Mouse (Mus musculus): ENCODE measurements around the gene Larp4.
A peak's percentile ranks its signal among the peaks of the same experiment; 100 is the strongest.

Larp4 gene

DNA sequence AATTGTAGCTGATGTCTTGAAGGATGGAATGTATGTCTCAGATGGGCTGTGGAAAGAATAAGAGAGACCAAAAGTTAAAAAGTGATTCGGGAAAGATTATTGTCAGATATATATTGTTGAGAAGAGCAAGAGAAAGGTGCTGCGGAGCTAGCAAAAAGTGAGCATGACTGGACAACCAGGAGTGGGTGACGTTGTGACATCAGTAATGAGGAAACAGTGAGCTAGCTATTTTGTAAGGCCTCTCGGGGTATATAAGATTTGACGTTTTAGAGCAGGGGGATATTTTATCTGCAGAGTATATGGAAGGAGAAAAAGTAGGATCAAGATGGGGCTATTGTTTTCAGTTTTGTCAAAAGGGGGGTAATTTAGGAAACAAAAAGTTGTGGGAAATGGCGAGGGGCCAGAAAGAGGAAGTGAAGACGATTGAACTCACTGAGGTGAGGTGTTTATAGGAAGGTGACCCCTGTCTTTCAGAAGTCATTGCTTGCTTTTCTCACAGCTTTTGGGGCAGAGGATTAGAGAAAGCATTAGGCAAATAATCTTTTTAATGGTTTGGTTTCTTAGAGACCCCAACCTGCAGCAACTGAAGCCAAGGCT, 34.9 kb downstream of the Larp4 start:
- DNase-seq (ENCODE audit: low read depth, low spot score): no peak

DNA sequence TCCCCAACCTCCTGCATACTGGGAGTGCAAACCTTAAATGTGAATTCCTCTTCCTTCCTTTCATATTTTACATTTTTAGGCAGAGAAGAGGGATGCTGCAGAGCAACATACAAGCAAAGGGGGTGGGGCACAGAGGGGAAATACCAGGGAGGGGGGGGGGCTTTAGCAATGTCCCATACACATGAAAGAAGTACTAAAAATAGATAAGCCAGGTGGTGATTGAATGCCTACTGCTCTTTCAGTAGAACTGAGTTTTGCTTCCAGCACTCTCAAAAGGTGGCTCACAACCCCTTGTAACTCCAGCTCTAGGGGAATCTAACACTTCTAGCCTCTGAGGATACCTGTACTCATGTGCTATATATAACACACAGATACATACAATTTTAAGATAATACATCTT, 36.3 kb downstream of the Larp4 start:
- DNase-seq (ENCODE audit: low read depth, low spot score): no peak

GRCm38 (mm10) chr15:100018280-100018899, 48.5 kb downstream of the Larp4 start:
- no peak for DNase-seq (ENCODE audit: low read depth, low spot score)

GRCm38 (mm10) chr15:100021175-100021574, 51.3 kb downstream of the Larp4 start:
- no peak for DNase-seq (ENCODE audit: low read depth, low spot score)

DNA sequence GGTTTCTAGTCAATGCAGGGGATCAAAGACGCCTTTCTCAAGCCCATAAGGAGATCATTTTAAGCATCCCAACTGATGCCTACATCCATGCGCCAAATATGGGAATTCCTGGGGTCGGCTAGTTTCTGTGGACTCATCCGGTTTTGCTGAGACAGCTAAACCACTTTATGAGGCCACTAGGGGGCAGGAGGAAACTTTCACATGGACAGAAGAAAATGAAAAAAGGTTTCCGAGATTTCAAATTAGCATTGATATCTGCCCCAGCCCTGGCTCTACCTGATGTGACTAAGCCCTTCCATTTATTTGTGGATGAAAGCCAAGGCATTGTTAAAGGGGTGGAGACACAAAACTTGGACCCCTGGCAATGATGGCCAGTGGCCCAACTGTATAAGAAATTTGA, 53.1 kb downstream of the Larp4 start:
- DNase-seq (ENCODE audit: low read depth, low spot score): no peak

GRCm38 (mm10) chr15:100025076-100025834, 55.4 kb downstream of the Larp4 start:
- DNase-seq (ENCODE audit: low read depth, low spot score): no peak

DNA sequence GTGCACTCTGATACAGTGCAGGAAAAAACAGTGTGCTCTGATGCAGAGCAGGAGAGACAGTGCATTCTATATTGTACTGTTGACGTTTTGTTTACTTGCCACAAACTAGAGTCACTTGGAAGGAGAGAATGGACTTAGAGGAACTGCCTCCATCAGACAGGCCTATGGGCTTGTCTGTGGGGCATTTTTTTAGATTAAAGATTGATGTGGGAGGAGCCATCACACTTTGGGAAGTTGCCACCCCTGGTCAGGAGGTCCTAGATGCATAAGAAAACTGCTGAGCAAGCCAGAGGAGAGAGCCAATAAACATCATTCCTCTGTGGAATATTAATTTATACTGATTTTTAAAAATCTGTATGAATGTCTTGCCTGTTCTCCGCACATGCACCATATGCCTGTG, 58.3 kb downstream of the Larp4 start:
- no peak for DNase-seq (ENCODE audit: low read depth, low spot score)

DNA sequence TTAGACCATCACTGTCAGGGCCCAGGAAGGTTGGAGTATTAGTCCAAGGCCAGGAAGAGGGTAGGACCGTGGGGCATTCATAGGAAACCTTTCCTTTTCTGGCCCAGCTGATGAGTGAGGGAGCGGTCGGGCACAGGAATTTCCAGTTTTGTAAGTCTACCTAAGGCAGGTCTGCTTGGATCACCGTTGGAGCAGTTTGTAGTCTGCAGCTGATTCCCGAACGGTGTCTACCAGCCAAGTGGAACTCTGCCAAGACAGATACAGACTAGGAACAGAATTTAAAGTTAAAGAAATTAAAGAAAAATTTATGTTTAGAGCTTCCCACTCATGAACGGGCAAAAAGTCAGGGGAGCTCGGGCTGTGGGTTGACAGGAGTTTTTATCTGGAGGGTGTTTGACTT, 59.6 kb downstream of the Larp4 start:
- no peak for DNase-seq (ENCODE audit: low read depth, low spot score)

DNA sequence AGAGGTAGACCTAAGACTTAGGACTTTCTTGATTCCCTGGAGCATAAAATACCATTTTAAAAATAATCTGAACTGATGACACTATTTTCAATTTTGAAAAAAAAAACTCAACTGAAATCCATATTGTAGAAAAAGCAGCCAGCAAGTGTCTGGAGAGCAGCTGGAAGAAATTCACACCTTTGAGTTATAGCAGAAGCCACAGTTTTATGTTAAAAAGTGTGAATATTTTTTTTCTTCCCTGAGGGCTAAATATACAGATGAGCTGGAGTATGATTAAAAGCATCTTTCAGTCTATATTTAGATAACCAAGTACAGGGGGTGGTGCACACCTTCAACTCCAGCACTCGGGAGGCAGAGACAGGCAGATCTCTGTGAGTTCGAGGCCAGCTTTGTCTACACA, 60.0 kb downstream of the Larp4 start:
- DNase-seq (ENCODE audit: low read depth, low spot score): no peak

DNA sequence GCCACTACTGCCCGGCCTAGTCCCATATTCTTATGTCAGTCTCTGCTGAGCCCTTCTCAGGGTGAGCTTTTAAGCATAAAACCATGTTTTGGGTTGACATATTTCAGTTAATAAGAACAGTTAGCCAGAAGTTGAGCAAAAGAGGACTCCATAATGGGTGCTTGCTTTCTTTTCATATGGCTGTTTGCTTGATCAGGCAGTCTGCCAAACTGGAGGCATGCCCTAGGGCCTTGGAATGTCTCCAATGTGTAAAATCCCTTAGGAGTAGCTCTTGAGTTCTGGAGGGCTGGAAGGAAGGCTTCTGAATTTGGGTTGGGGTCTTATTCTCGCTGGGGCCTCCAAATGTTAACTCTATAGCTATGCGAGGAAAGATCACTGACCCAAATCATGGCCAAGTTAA, 62.7 kb downstream of the Larp4 start:
- DNase-seq (ENCODE audit: low read depth, low spot score): no peak

DNA sequence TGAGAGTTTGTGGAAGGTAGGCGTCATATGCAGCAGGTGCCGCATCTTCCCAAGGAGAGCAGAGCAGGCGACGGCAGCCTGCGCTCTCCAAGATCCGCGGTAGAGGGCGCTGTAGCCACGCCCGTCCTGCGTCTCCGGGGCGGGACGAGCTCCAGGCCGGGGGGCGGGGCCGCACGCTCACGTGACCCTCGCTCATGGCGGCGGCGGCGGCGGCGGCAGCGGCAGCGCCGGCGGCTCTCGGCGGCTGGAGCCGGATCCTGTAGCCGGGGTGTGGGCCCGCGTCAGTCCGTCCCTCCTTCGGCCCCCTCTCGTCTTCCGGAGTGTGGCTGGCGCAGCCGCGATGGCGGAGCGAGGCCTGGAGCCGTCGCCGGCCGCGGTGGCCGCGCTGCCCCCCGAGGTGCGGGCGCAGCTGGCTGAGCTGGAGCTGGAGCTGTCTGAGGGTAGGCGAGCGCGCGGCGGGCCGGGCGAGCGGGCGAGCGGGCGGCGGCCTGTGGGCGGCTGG, 68.7 kb downstream of the Larp4 start, which contains the start of gene Dip2b:
Dip2b (plus strand) TSS at position 195 of the 502 bp plus-strand sequence.
- DNase-seq (ENCODE audit: low read depth, low spot score): peak; percentile 93

- no peak for DNase-seq (ENCODE audit: low read depth, low spot score)
Observed at GRCm38 (mm10) chr15:100039001-100039701, 69.3 kb downstream of the Larp4 start.

GRCm38 (mm10) chr15:100040541-100041266, 70.8 kb downstream of the Larp4 start:
- no peak for DNase-seq (ENCODE audit: low read depth, low spot score)

- peak; percentile 53 for DNase-seq (ENCODE audit: low read depth, low spot score)
Observed at GRCm38 (mm10) chr15:100041267-100042047, 71.6 kb downstream of the Larp4 start.

- no peak for DNase-seq (ENCODE audit: low read depth, low spot score)
Observed at GRCm38 (mm10) chr15:100042048-100042400, 72.2 kb downstream of the Larp4 start.

DNA sequence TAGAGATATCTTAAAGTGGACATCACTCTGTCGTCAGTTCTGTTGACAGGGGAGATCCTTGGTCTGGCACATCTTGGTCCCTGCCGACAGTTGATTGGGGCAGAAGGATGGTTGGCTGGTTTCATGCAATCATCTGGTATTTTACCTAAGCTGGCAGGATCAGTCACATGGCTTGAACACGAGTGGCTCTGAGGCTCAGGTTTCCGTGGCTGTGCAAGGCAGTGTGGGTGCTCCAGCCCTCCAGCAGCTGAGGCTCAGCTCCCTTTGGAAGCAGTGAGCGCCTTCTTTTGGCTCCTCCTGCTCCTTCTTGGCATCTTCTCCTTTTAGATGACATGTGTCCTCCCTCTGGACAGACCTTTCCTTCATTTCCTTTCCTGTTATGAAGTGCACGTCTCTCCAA, 75.7 kb downstream of the Larp4 start:
- DNase-seq (ENCODE audit: low read depth, low spot score): no peak

DNA sequence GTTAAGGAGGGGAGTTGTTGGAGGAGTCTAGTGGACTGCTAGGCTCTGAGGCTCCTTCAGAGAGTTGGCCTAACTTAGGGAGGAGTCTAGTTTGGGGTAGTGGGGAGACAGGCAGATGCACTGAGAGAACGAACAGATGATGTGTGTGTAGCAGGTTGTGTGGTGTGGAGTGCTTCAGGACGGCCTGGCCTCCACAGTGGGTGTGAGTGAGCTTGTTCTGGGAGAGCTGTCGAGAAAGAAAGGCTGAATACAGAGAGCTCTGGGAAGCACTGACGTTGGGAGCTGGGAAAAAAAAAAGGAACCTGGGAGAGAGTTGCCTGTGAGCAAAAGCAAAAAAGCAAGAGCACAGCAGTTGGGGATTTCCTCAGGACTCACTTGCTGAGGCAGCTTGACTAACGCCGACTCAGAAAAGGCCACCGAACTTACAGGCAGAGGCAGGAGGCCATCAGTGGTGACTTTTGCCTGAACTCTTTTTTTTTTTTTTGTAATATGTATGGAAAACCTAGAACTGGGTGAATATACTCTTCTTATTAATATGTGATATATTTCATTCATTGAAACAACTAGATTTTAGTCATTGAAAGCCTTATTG, 79.7 kb downstream of the Larp4 start:
- DNase-seq (ENCODE audit: low read depth, low spot score): no peak

GRCm38 (mm10) chr15:100050940-100051339, 81.1 kb downstream of the Larp4 start:
- DNase-seq (ENCODE audit: low read depth, low spot score): no peak

GRCm38 (mm10) chr15:100052726-100053125, 82.9 kb downstream of the Larp4 start:
- DNase-seq (ENCODE audit: low read depth, low spot score): no peak

- no peak for DNase-seq (ENCODE audit: low read depth, low spot score)
Observed at GRCm38 (mm10) chr15:100056397-100056908, 86.6 kb downstream of the Larp4 start.
